Mouse (Mus musculus): ENCODE measurements around the gene Cop1. TPM values are rescaled to one million over a fixed set of nuclear protein-coding genes. Genes with fewer than 3 reads are reported as not detected.
A peak's percentile ranks its signal among the peaks of the same experiment; 100 is the strongest.
"Not testable (repeated sequence)": the region's sequence is repeated elsewhere in the genome, so short reads cannot be mapped to it uniquely, and the experiment has no call there.

Cop1 gene
- polyA plus RNA-seq, 1 experiment from 2014 or later, result 74.4 TPM

- H3K27me3 ChIP-seq (ENCODE audit: control insufficient read depth, insufficient read depth, low read length); H3K36me3 ChIP-seq (replicated peaks; ENCODE audit: control insufficient read depth, insufficient read depth); H3K9me3 ChIP-seq (ENCODE audit: control insufficient read depth, low read length): not testable (repeated sequence)
- peak; percentile 59 for ATAC-seq (ENCODE audit: low FRiP score)
- 0% methylated on average over 28 of the region's 47 CpGs for whole genome bisulfite sequencing
- peak overlapping the region; percentile 95 for H3K27ac ChIP-seq
- H3K4me3 ChIP-seq (replicated peaks; ENCODE audit: low read length), result peak overlapping the region; percentile 56
- peak overlapping the region; percentile 74 for H3K9ac ChIP-seq
- peaks cover 24% of the 10 kb centered on the region for H3K4me1 ChIP-seq (replicated peaks; ENCODE audit: control insufficient read depth, insufficient read depth, low read length)
- DNase-seq (ENCODE audit: low spot score), result peak; percentile 32
- peak overlapping the region; percentile 56 for H3K4me2 ChIP-seq (replicated peaks)
Measured at GRCm38 (mm10) chr1:159232572-159233261, 597 bp downstream of the Cop1 start.

GRCm38 (mm10) chr1:159233426-159233825, 1.3 kb downstream of the Cop1 start:
- DNase-seq (ENCODE audit: low spot score), result no peak
- WGBS, result 35% methylated on average over 5 of the region's 5 CpGs
- no peak for ATAC-seq (ENCODE audit: low FRiP score)
- Histone ChIP-seq H3K27me3 (ENCODE audit: control insufficient read depth, insufficient read depth, low read length) (no peaks in the 10 kb centered on the region), H3K9ac (peak overlapping the region; percentile 74), H3K4me3 (replicated peaks; ENCODE audit: low read length) (peak overlapping the region; percentile 56), H3K36me3 (replicated peaks; ENCODE audit: control insufficient read depth, insufficient read depth) (no peaks in the 10 kb centered on the region), H3K9me3 (ENCODE audit: control insufficient read depth, low read length) (no peaks in the 10 kb centered on the region), H3K4me2 (replicated peaks) (peak overlapping the region; percentile 56), H3K27ac (no peak overlapping the region), H3K4me1 (replicated peaks; ENCODE audit: control insufficient read depth, insufficient read depth, low read length) (peaks cover 24% of the 10 kb centered on the region)

- DNase-seq (ENCODE audit: low spot score), result no peak
- H3K4me2 ChIP-seq (replicated peaks), result peak overlapping the region; percentile 56
- 79% methylated on average over 2 of the region's 2 CpGs for WGBS
Measured at GRCm38 (mm10) chr1:159234496-159234895, 2.4 kb downstream of the Cop1 start.

GRCm38 (mm10) chr1:159235674-159236073, 3.6 kb downstream of the Cop1 start:
- Histone ChIP-seq H3K9ac (no peak overlapping the region), H3K4me3 (replicated peaks; ENCODE audit: low read length) (no peak overlapping the region), H3K4me2 (replicated peaks) (no peak overlapping the region), H3K36me3 (replicated peaks; ENCODE audit: control insufficient read depth, insufficient read depth) (peaks cover 5% of the 10 kb centered on the region; the same call in 1 of the 2 replicates), H3K4me1 (replicated peaks; ENCODE audit: control insufficient read depth, insufficient read depth, low read length) (peaks cover 24% of the 10 kb centered on the region), H3K9me3 (ENCODE audit: control insufficient read depth, low read length) (no peaks in the 10 kb centered on the region), H3K27me3 (ENCODE audit: control insufficient read depth, insufficient read depth, low read length) (no peaks in the 10 kb centered on the region), H3K27ac (no peak overlapping the region)
- DNase-seq (ENCODE audit: low spot score), result no peak
- WGBS, result 91% methylated on average over 2 of the region's 2 CpGs
- no peak for ATAC-seq (ENCODE audit: low FRiP score)

More at GRCm38 (mm10) chr1:159234496-159234895, 2.4 kb downstream of the Cop1 start:
- Histone ChIP-seq H3K27ac (no peak overlapping the region), H3K9ac (0 out of 2 replicates have a peak overlapping the region, but pooled peaks have one; percentile 0), H3K27me3 (ENCODE audit: control insufficient read depth, insufficient read depth, low read length) (no peaks in the 10 kb centered on the region), H3K4me1 (replicated peaks; ENCODE audit: control insufficient read depth, insufficient read depth, low read length) (peaks cover 24% of the 10 kb centered on the region), H3K9me3 (ENCODE audit: control insufficient read depth, low read length) (no peaks in the 10 kb centered on the region), H3K36me3 (replicated peaks; ENCODE audit: control insufficient read depth, insufficient read depth) (no peaks in the 10 kb centered on the region), H3K4me3 (replicated peaks; ENCODE audit: low read length) (no peak overlapping the region)
- no peak for ATAC-seq (ENCODE audit: low FRiP score)

GRCm38 (mm10) chr1:159238147-159238546, 6.0 kb downstream of the Cop1 start:
- DNase-seq (ENCODE audit: low spot score) (no peak), ATAC-seq (ENCODE audit: low FRiP score) (no peak)
- 88% methylated on average over 6 of the region's 6 CpGs for WGBS
- no peak overlapping the region for H3K4me3 ChIP-seq (replicated peaks; ENCODE audit: low read length)
- H3K27me3 ChIP-seq (ENCODE audit: control insufficient read depth, insufficient read depth, low read length), result no peaks in the 10 kb centered on the region
- H3K4me1 ChIP-seq (replicated peaks; ENCODE audit: control insufficient read depth, insufficient read depth, low read length), result peaks cover 23% of the 10 kb centered on the region
- peaks cover 5% of the 10 kb centered on the region; the same call in 1 of the 2 replicates for H3K36me3 ChIP-seq (replicated peaks; ENCODE audit: control insufficient read depth, insufficient read depth)
- H3K4me2 ChIP-seq (replicated peaks), result no peak overlapping the region
- no peaks in the 10 kb centered on the region for H3K9me3 ChIP-seq (ENCODE audit: control insufficient read depth, low read length)
- H3K27ac ChIP-seq, result no peak overlapping the region
- no peak overlapping the region for H3K9ac ChIP-seq

GRCm38 (mm10) chr1:159250320-159250719, 18.2 kb downstream of the Cop1 start:
- Histone ChIP-seq H3K4me2 (replicated peaks) (no peak overlapping the region), H3K4me3 (replicated peaks; ENCODE audit: low read length) (no peak overlapping the region), H3K27me3 (ENCODE audit: control insufficient read depth, insufficient read depth, low read length) (no peaks in the 10 kb centered on the region), H3K9me3 (ENCODE audit: control insufficient read depth, low read length) (no peaks in the 10 kb centered on the region), H3K27ac (no peak overlapping the region), H3K36me3 (replicated peaks; ENCODE audit: control insufficient read depth, insufficient read depth) (peaks cover 33% of the 10 kb centered on the region), H3K9ac (no peak overlapping the region), H3K4me1 (replicated peaks; ENCODE audit: control insufficient read depth, insufficient read depth, low read length) (no peaks in the 10 kb centered on the region)
- ATAC-seq (ENCODE audit: low FRiP score) (no peak), DNase-seq (ENCODE audit: low spot score) (no peak)
- WGBS, result 96% methylated on average over 2 of the region's 2 CpGs

GRCm38 (mm10) chr1:159253078-159253477, 21.0 kb downstream of the Cop1 start:
- no peaks in the 10 kb centered on the region for H3K27me3 ChIP-seq (ENCODE audit: control insufficient read depth, insufficient read depth, low read length)
- H3K9me3 ChIP-seq (ENCODE audit: control insufficient read depth, low read length), result no peaks in the 10 kb centered on the region
- no peak for DNase-seq (ENCODE audit: low spot score)
- H3K4me1 ChIP-seq (replicated peaks; ENCODE audit: control insufficient read depth, insufficient read depth, low read length), result no peaks in the 10 kb centered on the region
- no peak overlapping the region for H3K9ac ChIP-seq
- H3K4me3 ChIP-seq (replicated peaks; ENCODE audit: low read length), result no peak overlapping the region
- peaks cover 42% of the 10 kb centered on the region for H3K36me3 ChIP-seq (replicated peaks; ENCODE audit: control insufficient read depth, insufficient read depth)
- no peak for ATAC-seq (ENCODE audit: low FRiP score)
- no peak overlapping the region for H3K27ac ChIP-seq
- 97% methylated on average over 2 of the region's 2 CpGs for WGBS
- H3K4me2 ChIP-seq (replicated peaks), result no peak overlapping the region

- H3K9me3 ChIP-seq (ENCODE audit: control insufficient read depth, low read length), result no peaks in the 10 kb centered on the region
- no peak for DNase-seq (ENCODE audit: low spot score)
- no peak overlapping the region for H3K4me3 ChIP-seq (replicated peaks; ENCODE audit: low read length)
- peaks cover 43% of the 10 kb centered on the region for H3K36me3 ChIP-seq (replicated peaks; ENCODE audit: control insufficient read depth, insufficient read depth)
- no peak for ATAC-seq (ENCODE audit: low FRiP score)
- no peak overlapping the region for H3K9ac ChIP-seq
- H3K27me3 ChIP-seq (ENCODE audit: control insufficient read depth, insufficient read depth, low read length), result no peaks in the 10 kb centered on the region
- no peaks in the 10 kb centered on the region for H3K4me1 ChIP-seq (replicated peaks; ENCODE audit: control insufficient read depth, insufficient read depth, low read length)
- 85% methylated on average over 5 of the region's 5 CpGs for WGBS
- no peak overlapping the region for H3K4me2 ChIP-seq (replicated peaks)
- no peak overlapping the region for H3K27ac ChIP-seq
Measured at GRCm38 (mm10) chr1:159254906-159255685, 23.0 kb downstream of the Cop1 start.

- no peak overlapping the region for H3K9ac ChIP-seq
- ATAC-seq (ENCODE audit: low FRiP score) (no peak), DNase-seq (ENCODE audit: low spot score) (no peak)
- peaks cover 42% of the 10 kb centered on the region for H3K36me3 ChIP-seq (replicated peaks; ENCODE audit: control insufficient read depth, insufficient read depth)
- 93% methylated on average over 1 of the region's 1 CpGs for WGBS
- H3K4me2 ChIP-seq (replicated peaks), result no peak overlapping the region
- no peaks in the 10 kb centered on the region for H3K4me1 ChIP-seq (replicated peaks; ENCODE audit: control insufficient read depth, insufficient read depth, low read length)
- H3K9me3 ChIP-seq (ENCODE audit: control insufficient read depth, low read length), result no peaks in the 10 kb centered on the region
- no peak overlapping the region for H3K27ac ChIP-seq
- H3K4me3 ChIP-seq (replicated peaks; ENCODE audit: low read length), result no peak overlapping the region
- H3K27me3 ChIP-seq (ENCODE audit: control insufficient read depth, insufficient read depth, low read length), result no peaks in the 10 kb centered on the region
Measured at GRCm38 (mm10) chr1:159256543-159256942, 24.4 kb downstream of the Cop1 start.

Data from hindbrain, embryonic 14.5 days (tissue).